Mouse (Mus musculus) B cell, adult 62 days (primary cell): Measurements from ENCODE around the gene Pou6f1. TPM values are rescaled to one million over a fixed set of nuclear protein-coding genes. Genes with fewer than 3 reads are reported as not detected.

Experiments
- total RNA-seq: library from RNA; stranded (reverse); gene quantifications from 4 replicates; pipeline ENCODE4 v1.2.4, GENCODE M21; 2023

Pou6f1 gene
- 68.5 to 74.7 TPM (median 71.3 TPM) in 4 replicates for total RNA-seq

GRCm38 (mm10) chr15:100599276-100600046, at the start of gene Pou6f1:
Pou6f1 (minus strand) TSS chr15:100599984.

GRCm38 (mm10) chr15:100636700-100637501, 37.1 kb upstream of the Pou6f1 start, which contains the start of gene Smagp:
Smagp (minus strand) TSS chr15:100636940.

GRCm38 (mm10) chr15:100614996-100615824, 15.4 kb upstream of the Pou6f1 start, which contains the start of gene Dazap2:
Dazap2 (plus strand) TSS chr15:100615349.

GRCm38 (mm10) chr15:100551326-100552307, 48.2 kb downstream of the Pou6f1 start, which contains the start of gene Tfcp2:
Tfcp2 (minus strand) TSS chr15:100552008.

Other genes starting within 250 kb of the Pou6f1 start
- gene Methig1, start 246.8 kb downstream of the Pou6f1 start, total RNA-seq: not detected in 4 replicates
- 0.34 to 0.54 TPM (median 0.46 TPM) in 3 of 4 replicates, not detected in the other for gene Mettl7a2, start 246.8 kb downstream of the Pou6f1 start, total RNA-seq
- gene Higd1c, start 235.4 kb downstream of the Pou6f1 start, total RNA-seq: not detected in 4 replicates
- not detected in 4 replicates for gene Gm5475, start 177.8 kb downstream of the Pou6f1 start, total RNA-seq
- gene Slc11a2, start 174.9 kb downstream of the Pou6f1 start, total RNA-seq: 13.7 to 21.6 TPM (median 17.9 TPM) in 4 replicates
- 37.7 to 44.5 TPM (median 40.0 TPM) in 4 replicates for gene Letmd1, start 131.0 kb downstream of the Pou6f1 start, total RNA-seq
- 5.3 to 5.9 TPM (median 5.8 TPM) in 4 replicates for gene Csrnp2, start 104.5 kb downstream of the Pou6f1 start, total RNA-seq
- gene Tfcp2, start 48.0 kb downstream of the Pou6f1 start, total RNA-seq: 7.8 to 9.0 TPM (median 8.5 TPM) in 4 replicates
- gene Dazap2, start 15.4 kb upstream of the Pou6f1 start, total RNA-seq: 573 to 612 TPM (median 596 TPM) in 4 replicates
- 12.8 to 16.8 TPM (median 14.8 TPM) in 4 replicates for gene Smagp, start 37.0 kb upstream of the Pou6f1 start, total RNA-seq
- gene Bin2, start 69.6 kb upstream of the Pou6f1 start, total RNA-seq: 161 to 176 TPM (median 171 TPM) in 4 replicates
- 1.9 to 2.3 TPM in 2 of 4 replicates, not detected in the others for gene Cela1, start 87.9 kb upstream of the Pou6f1 start, total RNA-seq
- gene Galnt6, start 129.4 kb upstream of the Pou6f1 start, total RNA-seq: 26.8 to 31.5 TPM (median 30.1 TPM) in 4 replicates
- 15.0 to 20.2 TPM (median 17.6 TPM) in 4 replicates for gene Slc4a8, start 161.8 kb upstream of the Pou6f1 start, total RNA-seq